Mouse (Mus musculus): ENCODE measurements around the gene Upk3bl. TPM values are rescaled to one million over a fixed set of nuclear protein-coding genes. Genes with fewer than 3 reads are reported as not detected.
A peak's percentile ranks its signal among the peaks of the same experiment; 100 is the strongest.

Upk3bl gene
- polyA plus RNA-seq, 1 experiment from 2014 or later: 5.4 TPM

GRCm38 (mm10) chr5:136027612-136028311, 26.5 kb upstream of the Upk3bl start:
- WGBS: 81% methylated on average over 11 of the region's 11 CpGs
- ATAC-seq (ENCODE audit: insufficient number of reproducible peaks, insufficient read depth, low FRiP score, low TSS enrichment, low read depth): no peak
- Histone ChIP-seq H3K9ac (replicated peaks) (no peak overlapping the region), H3K27ac (no peak overlapping the region), H3K27me3 (no peaks in the 10 kb centered on the region), H3K4me3 (replicated peaks) (no peak overlapping the region), H3K4me1 (replicated peaks) (no peaks in the 10 kb centered on the region), H3K36me3 (peaks cover 93% of the 10 kb centered on the region), H3K9me3 (no peaks in the 10 kb centered on the region), H3K4me2 (no peak overlapping the region)

GRCm38 (mm10) chr5:136034868-136035267, 19.4 kb upstream of the Upk3bl start:
- 77% methylated on average over 4 of the region's 4 CpGs for WGBS
- Histone ChIP-seq H3K4me3 (replicated peaks) (no peak overlapping the region), H3K36me3 (peaks cover 36% of the 10 kb centered on the region), H3K4me1 (replicated peaks) (no peaks in the 10 kb centered on the region), H3K9me3 (no peaks in the 10 kb centered on the region), H3K9ac (replicated peaks) (no peak overlapping the region), H3K27ac (no peak overlapping the region), H3K27me3 (no peaks in the 10 kb centered on the region), H3K4me2 (no peak overlapping the region)
- no peak for ATAC-seq (ENCODE audit: insufficient number of reproducible peaks, insufficient read depth, low FRiP score, low TSS enrichment, low read depth)

DNA sequence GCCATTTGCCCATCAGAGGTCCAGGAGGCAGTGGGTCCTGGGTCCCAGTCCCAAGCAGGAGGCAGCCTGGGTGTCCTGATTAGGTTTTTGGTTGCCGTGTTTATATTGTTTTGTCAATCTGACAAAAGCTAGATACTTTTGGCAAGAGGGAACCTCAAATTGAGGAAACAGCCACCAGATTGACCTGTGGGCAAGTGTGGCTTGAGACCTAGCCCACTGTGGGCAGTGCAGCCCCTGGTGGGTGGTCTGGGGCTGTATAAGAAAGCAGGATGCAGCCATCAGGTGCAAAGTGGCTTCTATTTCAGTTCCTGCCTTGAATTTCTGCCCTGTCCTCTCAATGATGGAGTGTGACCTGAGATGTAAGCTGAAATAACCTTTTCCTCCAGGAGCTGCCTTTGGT, 19.0 kb upstream of the Upk3bl start:
- no peak for ATAC-seq (ENCODE audit: insufficient number of reproducible peaks, insufficient read depth, low FRiP score, low TSS enrichment, low read depth)
- no peak overlapping the region for H3K4me2 ChIP-seq
- WGBS: 79% methylated on average over 1 of the region's 1 CpGs

DNA sequence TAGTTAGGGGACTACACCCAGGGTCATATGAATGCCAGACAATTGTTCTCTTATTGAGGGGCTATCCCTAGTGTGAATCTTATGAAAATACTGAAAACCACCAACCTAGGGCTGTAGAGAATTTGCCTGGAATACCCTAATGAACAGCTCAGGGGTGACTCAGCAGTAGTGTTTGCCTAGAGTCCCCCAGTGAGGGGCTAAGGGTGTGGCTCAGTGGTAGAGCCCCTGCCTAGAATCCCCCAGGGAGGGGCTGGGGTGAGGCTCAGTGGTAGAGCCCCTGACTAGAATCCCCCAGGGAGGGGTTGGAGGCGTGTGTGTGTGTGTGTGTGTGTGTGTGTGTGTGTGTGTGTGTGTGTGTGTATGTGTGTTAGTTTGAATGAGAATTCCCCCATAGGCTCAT, 17.6 kb upstream of the Upk3bl start:
- H3K4me3 ChIP-seq (replicated peaks): no peak overlapping the region
- no peaks in the 10 kb centered on the region for H3K27me3 ChIP-seq
- H3K27ac ChIP-seq: no peak overlapping the region
- H3K9ac ChIP-seq (replicated peaks): no peak overlapping the region
- H3K9me3 ChIP-seq: no peaks in the 10 kb centered on the region
- H3K4me2 ChIP-seq: no peak overlapping the region
- no peak for ATAC-seq (ENCODE audit: insufficient number of reproducible peaks, insufficient read depth, low FRiP score, low TSS enrichment, low read depth)
- H3K4me1 ChIP-seq (replicated peaks): no peaks in the 10 kb centered on the region
- 73% methylated on average over 1 of the region's 1 CpGs for WGBS
- H3K36me3 ChIP-seq: peaks cover 18% of the 10 kb centered on the region

More for the DNA sequence above, 19.0 kb upstream of the Upk3bl start:
- Histone ChIP-seq H3K9ac (replicated peaks) (no peak overlapping the region), H3K4me1 (replicated peaks) (no peaks in the 10 kb centered on the region), H3K9me3 (no peaks in the 10 kb centered on the region), H3K36me3 (peaks cover 32% of the 10 kb centered on the region), H3K4me3 (replicated peaks) (no peak overlapping the region), H3K27ac (no peak overlapping the region), H3K27me3 (no peaks in the 10 kb centered on the region)

GRCm38 (mm10) chr5:136038258-136039214, 15.8 kb upstream of the Upk3bl start, which contains the start of gene Upk3b:
TSS of gene Upk3b (plus strand) at chr5:136038496.
- H3K27ac ChIP-seq: no peak within 1 kb of the TSS
- H3K36me3 ChIP-seq: no peaks in the 10 kb centered on the region; the same call in 1 of the 2 replicates
- H3K4me1 ChIP-seq (replicated peaks): no peaks in the 10 kb centered on the region
- WGBS: 69% methylated on average over 17 of the region's 17 CpGs
- no peak within 1 kb of the TSS for H3K9ac ChIP-seq (replicated peaks)
- no peak for ATAC-seq (ENCODE audit: insufficient number of reproducible peaks, insufficient read depth, low FRiP score, low TSS enrichment, low read depth)
- no peaks in the 10 kb centered on the region for H3K27me3 ChIP-seq
- H3K9me3 ChIP-seq: no peaks in the 10 kb centered on the region
- H3K4me3 ChIP-seq (replicated peaks): no peak within 1 kb of the TSS
- no peak within 1 kb of the TSS for H3K4me2 ChIP-seq

DNA sequence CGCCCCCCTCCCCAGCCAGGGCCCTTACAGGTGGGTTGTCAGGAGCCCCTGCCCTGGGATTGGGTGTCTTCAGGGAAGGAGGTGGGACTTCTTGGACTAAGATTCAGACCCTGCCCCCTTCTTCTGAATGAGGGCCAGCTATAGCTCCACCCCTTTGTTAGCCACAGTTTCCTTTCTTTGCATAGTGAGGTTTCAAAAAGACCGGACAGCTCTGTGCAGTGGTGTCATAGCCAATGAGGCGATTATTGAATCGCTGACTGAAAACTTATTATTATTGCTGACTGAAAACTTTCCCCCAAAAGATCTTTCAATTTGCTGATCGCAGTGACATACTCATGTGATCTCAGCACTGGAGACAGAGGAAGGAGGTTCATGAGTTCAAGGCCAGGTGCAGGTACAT, 14.1 kb upstream of the Upk3bl start:
- no peak for ATAC-seq (ENCODE audit: insufficient number of reproducible peaks, insufficient read depth, low FRiP score, low TSS enrichment, low read depth)
- no peaks in the 10 kb centered on the region for H3K27me3 ChIP-seq
- H3K9ac ChIP-seq (replicated peaks): no peak overlapping the region
- no peak overlapping the region for H3K27ac ChIP-seq
- H3K4me1 ChIP-seq (replicated peaks): no peaks in the 10 kb centered on the region
- WGBS: 50% methylated on average over 5 of the region's 5 CpGs
- no peaks in the 10 kb centered on the region for H3K36me3 ChIP-seq
- no peak overlapping the region for H3K4me3 ChIP-seq (replicated peaks)
- H3K9me3 ChIP-seq: no peaks in the 10 kb centered on the region
- peak overlapping the region; percentile 29 for H3K4me2 ChIP-seq

- H3K27ac ChIP-seq: no peak overlapping the region
- H3K4me1 ChIP-seq (replicated peaks): peaks cover 2% of the 10 kb centered on the region; the same call in 1 of the 2 replicates
- H3K9me3 ChIP-seq: no peaks in the 10 kb centered on the region
- no peak for ATAC-seq (ENCODE audit: insufficient number of reproducible peaks, insufficient read depth, low FRiP score, low TSS enrichment, low read depth)
- H3K4me2 ChIP-seq: no peak overlapping the region
- WGBS: 35% methylated on average over 2 of the region's 2 CpGs
- H3K4me3 ChIP-seq (replicated peaks): no peak overlapping the region
- H3K36me3 ChIP-seq: no peaks in the 10 kb centered on the region
- H3K9ac ChIP-seq (replicated peaks): no peak overlapping the region
- H3K27me3 ChIP-seq: no peaks in the 10 kb centered on the region
Observed at GRCm38 (mm10) chr5:136041260-136041659, 13.0 kb upstream of the Upk3bl start.

DNA sequence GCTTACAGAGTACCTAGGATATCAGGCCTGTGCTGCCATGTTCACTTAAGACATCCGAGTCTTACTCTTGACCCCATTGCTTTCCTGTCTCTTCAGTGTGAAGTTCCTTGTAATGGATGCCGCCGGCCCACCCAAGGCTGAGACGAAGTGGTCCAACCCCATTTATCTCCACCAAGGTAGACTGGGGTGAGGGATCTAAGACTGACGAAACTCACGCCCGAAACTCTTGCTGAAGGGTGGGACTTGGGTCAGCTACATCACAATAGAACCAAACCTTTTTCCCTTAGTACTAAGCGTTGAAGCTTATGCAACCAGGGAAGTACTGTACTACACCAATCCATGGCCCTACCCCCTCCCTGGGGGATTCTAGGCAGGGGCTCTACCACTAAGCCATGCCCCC, 12.6 kb upstream of the Upk3bl start:
- 94% methylated on average over 8 of the region's 8 CpGs for WGBS
- Histone ChIP-seq H3K4me1 (replicated peaks) (peaks cover 5% of the 10 kb centered on the region; the same call in 1 of the 2 replicates), H3K4me3 (replicated peaks) (no peak overlapping the region), H3K4me2 (no peak overlapping the region), H3K27me3 (no peaks in the 10 kb centered on the region), H3K9me3 (no peaks in the 10 kb centered on the region), H3K27ac (no peak overlapping the region), H3K36me3 (no peaks in the 10 kb centered on the region), H3K9ac (replicated peaks) (no peak overlapping the region)
- ATAC-seq (ENCODE audit: insufficient number of reproducible peaks, insufficient read depth, low FRiP score, low TSS enrichment, low read depth): no peak

DNA sequence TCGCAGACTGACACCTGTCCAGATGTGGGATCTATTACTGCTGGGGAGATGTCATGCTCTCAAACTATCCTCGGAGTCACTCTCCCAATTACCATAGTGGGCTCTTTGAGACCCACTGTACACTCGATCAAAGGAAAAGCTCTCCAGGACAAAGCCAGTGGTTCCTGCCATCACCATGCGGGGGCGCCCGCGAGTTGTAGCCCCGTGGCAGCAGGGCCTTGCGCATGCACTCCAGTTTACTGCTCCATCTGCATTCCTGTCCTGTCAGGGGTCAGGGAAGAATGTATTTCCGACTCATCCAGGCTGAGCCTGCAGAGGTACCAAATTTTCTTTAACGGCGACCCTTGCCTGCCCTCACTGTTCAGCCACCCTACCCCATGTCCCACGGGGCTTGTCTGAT, 9.4 kb upstream of the Upk3bl start:
- H3K36me3 ChIP-seq: no peaks in the 10 kb centered on the region
- H3K4me2 ChIP-seq: no peak overlapping the region
- 70% methylated on average over 13 of the region's 13 CpGs for WGBS
- ATAC-seq (ENCODE audit: insufficient number of reproducible peaks, insufficient read depth, low FRiP score, low TSS enrichment, low read depth): no peak
- H3K9ac ChIP-seq (replicated peaks): no peak overlapping the region
- no peak overlapping the region for H3K27ac ChIP-seq
- no peaks in the 10 kb centered on the region for H3K27me3 ChIP-seq
- H3K9me3 ChIP-seq: no peaks in the 10 kb centered on the region
- no peak overlapping the region for H3K4me3 ChIP-seq (replicated peaks)
- H3K4me1 ChIP-seq (replicated peaks): peaks cover 5% of the 10 kb centered on the region; the same call in 1 of the 2 replicates

- WGBS: 45% methylated on average over 9 of the region's 9 CpGs
- peaks cover 5% of the 10 kb centered on the region; the same call in 1 of the 2 replicates for H3K4me1 ChIP-seq (replicated peaks)
- no peaks in the 10 kb centered on the region for H3K36me3 ChIP-seq
- H3K4me3 ChIP-seq (replicated peaks): no peak overlapping the region
- no peak overlapping the region for H3K4me2 ChIP-seq
- H3K27me3 ChIP-seq: no peaks in the 10 kb centered on the region
- H3K9ac ChIP-seq (replicated peaks): no peak overlapping the region
- no peaks in the 10 kb centered on the region for H3K9me3 ChIP-seq
- H3K27ac ChIP-seq: no peak overlapping the region
- ATAC-seq (ENCODE audit: insufficient number of reproducible peaks, insufficient read depth, low FRiP score, low TSS enrichment, low read depth): no peak
Observed at GRCm38 (mm10) chr5:136045408-136045807, 8.9 kb upstream of the Upk3bl start.

DNA sequence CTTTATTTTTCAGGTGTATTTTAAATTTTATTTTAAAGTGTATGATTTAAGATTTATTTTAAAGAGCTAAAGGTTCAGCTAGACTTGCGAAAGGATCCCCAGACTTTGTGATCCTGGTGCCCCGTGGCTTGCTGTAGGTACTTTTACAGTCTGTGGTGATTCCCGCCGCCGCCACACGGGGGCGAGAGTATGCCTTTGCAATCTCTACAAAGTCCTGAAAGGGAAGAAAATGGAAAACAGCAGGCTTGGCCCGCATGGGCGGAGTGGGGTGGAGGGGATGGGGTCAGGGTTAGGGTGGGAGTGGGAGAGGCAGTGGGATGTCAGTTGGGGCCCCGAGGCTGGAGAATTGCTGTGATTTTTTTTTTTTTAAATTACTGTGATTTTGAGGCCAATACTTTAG, 8.3 kb upstream of the Upk3bl start:
- 3% methylated on average over 10 of the region's 10 CpGs for WGBS
- ATAC-seq (ENCODE audit: insufficient number of reproducible peaks, insufficient read depth, low FRiP score, low TSS enrichment, low read depth): no peak

More for the DNA sequence above, 8.3 kb upstream of the Upk3bl start:
- Histone ChIP-seq H3K27ac (no peak overlapping the region), H3K4me2 (no peak overlapping the region), H3K4me1 (replicated peaks) (peaks cover 5% of the 10 kb centered on the region; the same call in 1 of the 2 replicates), H3K27me3 (no peaks in the 10 kb centered on the region), H3K9me3 (no peaks in the 10 kb centered on the region), H3K9ac (replicated peaks) (no peak overlapping the region), H3K36me3 (no peaks in the 10 kb centered on the region), H3K4me3 (replicated peaks) (no peak overlapping the region)
